Mouse (Mus musculus) intestine, postnatal 0 days (tissue): ENCODE measurements around the gene Sos2. TPM values are rescaled to one million over a fixed set of nuclear protein-coding genes. Genes with fewer than 3 reads are reported as not detected.

Source experiments
- ATAC-seq: fragments of 200-750 bp; cut with Nextera tagmentation; 2 replicates; pipeline ENCODE4 v1.8.0; 2017; ENCODE audit warnings: mild to moderate bottlenecking, moderate TSS enrichment, moderate library complexity
- H3K27ac ChIP-seq: fragments of 300-500 bp; sonication (generic); 2 replicates; pipeline ENCODE4 v1.5.1; 2014; ENCODE audit warnings: mild to moderate bottlenecking, low read depth, low read length, moderate library complexity
- H3K27me3 ChIP-seq: fragments of 300-500 bp; sonication (generic); replicated peaks from 2 replicates; pipeline ENCODE4 v1.6.1; 2014; ENCODE audit warnings: low read length, mixed read lengths; ENCODE audit not compliant: control insufficient read depth, insufficient read depth
- H3K36me3 ChIP-seq: fragments of 300-500 bp; sonication (generic); 2 replicates; pipeline ENCODE4 v1.6.1; 2014; ENCODE audit warnings: mild to moderate bottlenecking, moderate library complexity; ENCODE audit not compliant: control insufficient read depth, insufficient read depth
- H3K4me1 ChIP-seq: fragments of 300-500 bp; sonication (generic); replicated peaks from 2 replicates; pipeline ENCODE4 v1.6.1; 2014; ENCODE audit warnings: antibody characterized with exemption, low read length, mixed read lengths; ENCODE audit not compliant: control insufficient read depth, insufficient read depth
- H3K4me2 ChIP-seq: fragments of 300-500 bp; sonication (generic); replicated peaks from 2 replicates; pipeline ENCODE4 v1.6.1; 2014; ENCODE audit warnings: low read depth, mild to moderate bottlenecking, moderate library complexity
- H3K4me3 ChIP-seq: fragments of 300-500 bp; sonication (generic); 2 replicates; pipeline ENCODE4 v1.5.1; 2014; ENCODE audit warnings: low read depth, low read length
- H3K9ac ChIP-seq: fragments of 300-500 bp; sonication (generic); 2 replicates; pipeline ENCODE4 v1.6.1; 2014; ENCODE audit warnings: mild to moderate bottlenecking, low read depth, low read length
- H3K9me3 ChIP-seq: fragments of 300-500 bp; sonication (generic); 2 replicates; pipeline ENCODE4 v1.6.1; 2016; ENCODE audit warnings: mixed run types; ENCODE audit not compliant: control insufficient read depth
- CTCF ChIP-seq: sonication (generic); IDR thresholded peaks from 2 replicates; pipeline ENCODE4 v1.5.1; 2016; ENCODE audit warnings: low read depth, mild to moderate bottlenecking, control low read depth, antibody characterized with exemption, moderate library complexity
- WGBS: fragments of 180-500 bp; shearing (Covaris S2); extraction: QIAGEN DNeasy Blood & Tissue Kit; methylation state at CpG from one replicate; pipeline ENCODE4 v1.1.7; 2014; 5-methylcytosine and 5-hydroxymethylcytosine counted together
- polyA plus RNA-seq: library from polyadenylated mRNA; unstranded; fragments of >200 nt; fragmentation: Nextera tagmentation; extraction: Ambion mirVana; gene quantifications from 2 replicates; pipeline ENCODE4 v1.2.1, GENCODE M21; 2015

The Sos2 gene
- polyA plus RNA-seq, 1 experiment from 2014 or later = 9.4 TPM

DNA sequence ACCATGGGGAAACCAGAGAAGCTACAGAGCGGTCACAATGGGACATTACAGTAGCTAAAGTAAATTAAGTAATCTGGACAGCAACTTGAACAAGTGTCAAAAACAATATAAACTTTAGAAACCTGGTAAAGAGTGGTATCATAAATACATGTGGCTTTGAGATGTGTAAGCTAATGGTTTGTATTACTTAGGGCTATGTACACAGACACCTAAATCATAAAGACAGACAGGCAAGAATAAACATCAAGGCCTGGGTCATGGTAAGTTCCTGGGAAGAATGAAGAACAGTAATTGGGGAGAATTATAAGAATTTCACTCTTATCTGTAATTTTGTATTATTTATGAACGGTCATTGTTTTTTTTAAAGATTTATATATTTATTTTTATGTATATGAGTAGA lies 77.3 kb downstream of the Sos2 start:
- no peak overlapping the region for H3K9ac ChIP-seq
- H3K4me3 ChIP-seq = no peak overlapping the region
- WGBS = 71% methylated on average over 2 of the region's 2 CpGs
- no peaks in the 10 kb centered on the region for H3K9me3 ChIP-seq
- H3K27ac ChIP-seq = no peak overlapping the region
- no peaks in the 10 kb centered on the region; the same call in none of the 2 replicates for H3K36me3 ChIP-seq
- H3K27me3 ChIP-seq = no peaks in the 10 kb centered on the region
- H3K4me1 ChIP-seq = no peaks in the 10 kb centered on the region
- TF ChIP-seq CTCF = no peak
- H3K4me2 ChIP-seq = no peak overlapping the region
- ATAC-seq = no peak

DNA sequence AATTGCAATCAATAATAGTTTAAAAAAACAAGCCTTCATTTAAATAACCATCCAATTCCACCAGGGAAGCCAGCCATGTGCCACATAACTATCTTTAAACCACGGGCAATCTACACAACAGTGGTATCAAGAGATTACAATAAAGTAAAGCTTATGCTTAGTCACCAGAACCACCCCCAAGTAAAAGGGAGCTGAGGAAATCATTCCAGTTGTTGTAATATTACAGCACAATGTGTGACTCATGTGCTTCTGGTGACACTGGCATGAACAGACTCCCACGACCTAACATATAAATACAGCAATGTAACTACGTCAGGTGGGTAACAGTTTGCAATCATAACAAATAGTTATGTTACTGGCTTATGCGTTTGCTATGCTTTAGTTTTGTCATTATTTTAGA lies 84.2 kb downstream of the Sos2 start:
- no peak overlapping the region for H3K27ac ChIP-seq
- no peaks in the 10 kb centered on the region for H3K4me1 ChIP-seq
- H3K36me3 ChIP-seq = peaks cover 5% of the 10 kb centered on the region; the same call in 1 of the 2 replicates
- H3K9me3 ChIP-seq = no peaks in the 10 kb centered on the region
- H3K4me2 ChIP-seq = no peak overlapping the region
- no peak overlapping the region for H3K9ac ChIP-seq
- no peak overlapping the region for H3K4me3 ChIP-seq
- 80% methylated on average over 4 of the region's 4 CpGs for WGBS
- no peak for ATAC-seq
- no peaks in the 10 kb centered on the region for H3K27me3 ChIP-seq
- no peak for TF ChIP-seq CTCF

GRCm38 (mm10) chr12:69593130-69593529 lies 88.5 kb downstream of the Sos2 start:
- WGBS = 83% methylated on average over 5 of the region's 5 CpGs
- no peak for TF ChIP-seq CTCF
- no peak overlapping the region for H3K4me3 ChIP-seq
- H3K9ac ChIP-seq = no peak overlapping the region
- no peak overlapping the region for H3K4me2 ChIP-seq
- no peaks in the 10 kb centered on the region for H3K27me3 ChIP-seq
- ATAC-seq = no peak
- no peaks in the 10 kb centered on the region for H3K4me1 ChIP-seq
- H3K9me3 ChIP-seq = no peaks in the 10 kb centered on the region
- H3K27ac ChIP-seq = no peak overlapping the region
- peaks cover 22% of the 10 kb centered on the region for H3K36me3 ChIP-seq

DNA sequence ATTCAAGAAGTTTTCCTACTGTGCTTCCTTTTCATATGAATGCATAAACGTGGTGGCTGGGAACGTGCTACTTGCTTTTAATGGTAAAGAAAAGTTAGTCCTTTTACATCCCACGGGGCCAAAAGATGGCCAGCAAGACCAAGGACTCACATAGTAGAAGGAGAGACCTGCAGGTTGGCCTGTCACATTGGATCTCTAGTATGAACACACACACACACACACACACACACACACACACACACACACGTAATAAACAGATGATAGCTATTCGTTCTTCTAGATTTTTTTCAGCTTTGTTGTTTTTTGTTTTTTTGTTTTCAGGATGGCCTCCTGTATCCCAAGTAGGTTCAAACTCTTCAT lies 98.4 kb downstream of the Sos2 start:
- no peaks in the 10 kb centered on the region for H3K4me1 ChIP-seq
- peaks cover 29% of the 10 kb centered on the region for H3K36me3 ChIP-seq
- H3K27me3 ChIP-seq = no peaks in the 10 kb centered on the region
- ATAC-seq = no peak
- no peaks in the 10 kb centered on the region for H3K9me3 ChIP-seq
- H3K4me3 ChIP-seq = peak overlapping the region; percentile 76
- H3K27ac ChIP-seq = peak overlapping the region; percentile 47; the same call in 1 of the 2 replicates
- peak overlapping the region; percentile 74; the same call in 1 of the 2 replicates for H3K9ac ChIP-seq
- peak overlapping the region; percentile 96 for H3K4me2 ChIP-seq
- no peak for TF ChIP-seq CTCF
- 29% methylated on average over 5 of the region's 5 CpGs for WGBS

DNA sequence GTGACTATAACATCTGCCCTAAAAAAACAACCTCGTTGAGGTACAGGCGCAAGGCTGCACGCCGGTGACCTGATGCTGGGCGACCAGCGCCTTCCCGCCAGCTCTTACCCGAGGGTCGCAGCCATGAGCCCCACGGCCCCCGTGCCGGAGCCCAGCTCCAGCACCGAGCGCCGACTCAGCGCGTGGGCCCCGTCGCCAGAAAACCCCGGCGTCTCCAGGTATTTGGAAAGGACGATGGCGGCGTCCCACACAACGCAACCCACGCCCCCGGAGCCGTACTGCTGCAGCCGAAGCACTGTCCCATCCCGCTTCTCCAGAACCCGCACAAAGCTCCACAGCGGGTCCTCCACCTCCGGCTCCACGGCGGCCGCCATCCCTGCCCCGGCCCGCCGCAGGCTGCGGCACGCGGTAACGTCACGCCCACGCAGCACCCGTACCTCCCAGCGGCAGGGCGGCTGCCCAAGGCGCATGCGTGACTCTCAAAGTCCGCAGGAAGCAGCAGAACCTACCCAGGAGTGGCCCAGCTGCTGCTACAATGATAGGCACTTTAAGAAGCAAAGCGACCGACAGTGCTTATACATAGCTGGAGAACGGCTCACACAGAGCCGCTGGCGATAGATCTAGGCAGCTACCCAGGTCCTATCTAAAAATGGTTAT lies 98.9 kb downstream of the Sos2 start, which contains the start of gene Vcpkmt:
Vcpkmt (minus strand) TSS at position 416 of the 657 bp plus-strand sequence.
- Histone ChIP-seq H3K36me3 (peaks cover 29% of the 10 kb centered on the region), H3K4me2 (peak within 1 kb of the TSS; percentile 96), H3K9me3 (no peaks in the 10 kb centered on the region), H3K27me3 (no peaks in the 10 kb centered on the region), H3K4me1 (no peaks in the 10 kb centered on the region), H3K27ac (peak within 1 kb of the TSS; percentile 47; the same call in 1 of the 2 replicates), H3K9ac (peak within 1 kb of the TSS; percentile 74), H3K4me3 (peak within 1 kb of the TSS; percentile 76)
- no peak for TF ChIP-seq CTCF
- WGBS = under 1% methylated on average over 56 of the region's 56 CpGs
- ATAC-seq = peak; percentile 96

DNA sequence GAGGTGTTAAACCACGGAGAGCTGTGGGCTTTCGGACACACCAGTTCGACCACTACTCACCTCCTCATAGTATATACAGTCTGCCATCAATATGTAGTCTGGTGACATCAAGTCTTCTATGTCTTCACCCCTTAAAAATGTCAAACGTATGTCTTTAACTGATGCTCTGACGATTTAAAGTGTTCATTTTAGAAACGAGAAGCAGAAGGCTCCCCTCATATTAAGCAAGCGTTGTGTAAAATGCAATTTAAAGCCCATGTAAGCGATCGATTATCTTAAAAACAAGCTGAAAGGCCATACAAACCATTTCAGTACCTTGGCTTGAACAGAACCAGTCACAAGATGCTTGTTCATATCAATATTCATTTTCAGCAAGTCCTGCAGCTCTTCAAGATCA lies 99.4 kb downstream of the Sos2 start:
- TF ChIP-seq CTCF = no peak
- no peak for ATAC-seq
- H3K4me2 ChIP-seq = peak overlapping the region; percentile 96
- peaks cover 34% of the 10 kb centered on the region for H3K36me3 ChIP-seq
- no peaks in the 10 kb centered on the region for H3K9me3 ChIP-seq
- peak overlapping the region; percentile 76 for H3K4me3 ChIP-seq
- H3K27ac ChIP-seq = 0 out of 2 replicates have a peak overlapping the region, but pooled peaks have one; percentile 47
- H3K9ac ChIP-seq = peak overlapping the region; percentile 74
- WGBS = 16% methylated on average over 9 of the region's 9 CpGs
- no peaks in the 10 kb centered on the region for H3K27me3 ChIP-seq
- H3K4me1 ChIP-seq = no peaks in the 10 kb centered on the region
